Mouse (Mus musculus) ovary, adult 10 weeks (tissue): ENCODE measurements around the gene Palm2. TPM values are rescaled to one million over a fixed set of nuclear protein-coding genes. Genes with fewer than 3 reads are reported as not detected.

Source experiments
- polyA plus RNA-seq: library from polyadenylated mRNA; stranded (reverse); fragments of 350-450 nt; fragmentation: Illumina TruSeq; extraction: RNeasy Lipid Tissue Mini Kit (QIAGEN cat#74804); gene quantifications from one replicate; pipeline ENCODE4 v1.2.3, GENCODE M21; 2014

The Palm2 gene
- polyA plus RNA-seq: 4.8 TPM

DNA sequence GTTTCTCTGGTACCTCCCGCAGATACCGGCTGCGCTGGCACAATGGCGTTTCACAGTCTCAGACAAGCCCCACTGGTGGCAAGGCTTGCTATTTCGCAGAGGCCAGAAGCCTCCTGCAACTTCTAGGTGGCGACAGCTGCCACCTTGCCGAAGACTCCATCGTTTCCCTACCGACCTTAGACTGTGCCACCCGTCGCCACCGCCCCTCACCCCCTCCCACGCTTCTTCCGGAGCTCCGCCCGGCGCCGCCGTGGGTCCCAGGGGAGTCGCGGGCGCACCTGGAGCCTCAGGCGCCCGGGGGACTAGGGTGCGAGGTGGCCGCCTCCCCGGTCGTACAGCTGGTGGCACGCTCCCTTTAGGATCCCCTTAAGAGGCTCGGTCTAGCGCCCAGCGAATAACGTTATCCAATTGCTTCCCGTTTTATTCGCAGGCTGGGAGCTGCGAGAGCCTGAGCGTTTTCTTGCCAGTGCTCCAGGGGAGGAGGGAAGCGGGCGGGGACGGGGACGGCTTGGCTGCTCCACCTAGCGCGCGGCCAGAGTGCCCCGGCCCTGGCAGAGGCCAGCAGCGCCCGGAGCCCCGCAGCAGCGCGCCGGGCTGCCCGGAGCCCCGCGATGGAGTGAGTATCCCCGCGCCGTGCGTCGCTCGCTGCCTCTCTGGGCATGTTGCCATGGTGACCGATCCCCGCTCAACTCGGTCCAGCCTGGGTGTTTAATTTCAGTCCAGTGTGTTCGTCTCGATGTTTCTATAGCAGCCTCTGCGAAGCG is at the start of gene Palm2:
Gene Palm2, plus strand, starts transcription at position 307 of the 764 bp plus-strand sequence.

GRCm38 (mm10) chr4:57567666-57568206 is 133.7 kb downstream of the Palm2 start, which contains the start of gene Pakap:
Gene Pakap (plus strand): TSS chr4:57568179.

GRCm38 (mm10) chr4:57717354-57717753 is 283.3 kb downstream of the Palm2 start, which contains the start of gene Akap2:
Gene Akap2 (plus strand): TSS chr4:57717657.

Other genes with a start within 250 kb of the Palm2 start
- gene Ptpn3, start 132.4 kb upstream of the Palm2 start, polyA plus RNA-seq: 11.5 TPM
- 0.34 TPM for gene Pakap, start 133.9 kb downstream of the Palm2 start, polyA plus RNA-seq